Mouse (Mus musculus): ENCODE data around the gene Tprn. TPM values are rescaled to one million over a fixed set of nuclear protein-coding genes. Genes with fewer than 3 reads are reported as not detected.

Tprn gene
- polyA plus RNA-seq, 1 experiment from 2014 or later = 8.0 TPM

GRCm38 (mm10) chr2:25273010-25273409, 10.6 kb downstream of the Tprn start:
- Histone ChIP-seq H3K27ac (replicated peaks) (peak overlapping the region; percentile 88), H3K27me3 (replicated peaks; ENCODE audit: low read depth, poor library complexity, severe bottlenecking) (no peaks in the 10 kb centered on the region), H3K36me3 (replicated peaks) (peaks cover 82% of the 10 kb centered on the region), H3K9me3 (no peaks in the 10 kb centered on the region), H3K4me3 (peak overlapping the region; percentile 98), H3K4me1 (peaks cover 26% of the 10 kb centered on the region)
- WGBS = 41% methylated on average over 16 of the region's 16 CpGs
- no peak for DNase-seq (ENCODE audit: low spot score)

- H3K27me3 ChIP-seq (replicated peaks; ENCODE audit: low read depth, poor library complexity, severe bottlenecking) = no peaks in the 10 kb centered on the region
- H3K4me1 ChIP-seq = no peaks in the 10 kb centered on the region
- H3K27ac ChIP-seq (replicated peaks) = no peak overlapping the region
- 64% methylated on average over 13 of the region's 13 CpGs for WGBS
- peaks cover 99% of the 10 kb centered on the region for H3K36me3 ChIP-seq (replicated peaks)
- no peaks in the 10 kb centered on the region for H3K9me3 ChIP-seq
- H3K4me3 ChIP-seq = no peak overlapping the region
- DNase-seq (ENCODE audit: low spot score) = peak; percentile 81
Observed at GRCm38 (mm10) chr2:25278928-25279882, 16.8 kb downstream of the Tprn start.

- no peak for DNase-seq (ENCODE audit: low spot score)
- peaks cover 61% of the 10 kb centered on the region for H3K36me3 ChIP-seq (replicated peaks)
- no peak overlapping the region for H3K27ac ChIP-seq (replicated peaks)
- H3K27me3 ChIP-seq (replicated peaks; ENCODE audit: low read depth, poor library complexity, severe bottlenecking) = peaks cover 43% of the 10 kb centered on the region
- H3K4me3 ChIP-seq = no peak overlapping the region
- no peaks in the 10 kb centered on the region for H3K9me3 ChIP-seq
- peaks cover 10% of the 10 kb centered on the region for H3K4me1 ChIP-seq
- 88% methylated on average over 2 of the region's 2 CpGs for WGBS
Observed at GRCm38 (mm10) chr2:25285551-25285950, 23.1 kb downstream of the Tprn start.

GRCm38 (mm10) chr2:25286314-25286713, 23.9 kb downstream of the Tprn start:
- Histone ChIP-seq H3K36me3 (replicated peaks) (peaks cover 53% of the 10 kb centered on the region), H3K4me3 (no peak overlapping the region), H3K27ac (replicated peaks) (no peak overlapping the region), H3K9me3 (no peaks in the 10 kb centered on the region), H3K27me3 (replicated peaks; ENCODE audit: low read depth, poor library complexity, severe bottlenecking) (peaks cover 51% of the 10 kb centered on the region), H3K4me1 (peaks cover 17% of the 10 kb centered on the region)
- DNase-seq (ENCODE audit: low spot score) = no peak
- 73% methylated on average over 1 of the region's 1 CpGs for WGBS

- Histone ChIP-seq H3K27ac (replicated peaks) (no peak overlapping the region), H3K4me1 (peaks cover 23% of the 10 kb centered on the region), H3K9me3 (no peaks in the 10 kb centered on the region), H3K27me3 (replicated peaks; ENCODE audit: low read depth, poor library complexity, severe bottlenecking) (peaks cover 58% of the 10 kb centered on the region), H3K36me3 (replicated peaks) (peaks cover 47% of the 10 kb centered on the region), H3K4me3 (no peak overlapping the region)
- WGBS = 58% methylated on average over 7 of the region's 7 CpGs
- no peak for DNase-seq (ENCODE audit: low spot score)
Observed at GRCm38 (mm10) chr2:25286837-25287636, 24.6 kb downstream of the Tprn start.

- Histone ChIP-seq H3K4me3 (no peak within 1 kb of the TSS), H3K27me3 (replicated peaks; ENCODE audit: low read depth, poor library complexity, severe bottlenecking) (peaks cover 68% of the 10 kb centered on the region), H3K27ac (replicated peaks) (no peak within 1 kb of the TSS), H3K9me3 (no peaks in the 10 kb centered on the region), H3K4me1 (peaks cover 32% of the 10 kb centered on the region), H3K36me3 (replicated peaks) (peaks cover 37% of the 10 kb centered on the region)
- 88% methylated on average over 6 of the region's 6 CpGs for WGBS
- DNase-seq (ENCODE audit: low spot score) = no peak
Observed at GRCm38 (mm10) chr2:25287927-25288649, 25.7 kb downstream of the Tprn start, which contains the start of gene Tmem210. Gene Tmem210 (plus strand): TSS chr2:25288145.

GRCm38 (mm10) chr2:25288734-25289345, 26.4 kb downstream of the Tprn start:
- no peak for DNase-seq (ENCODE audit: low spot score)
- 86% methylated on average over 7 of the region's 7 CpGs for WGBS
- Histone ChIP-seq H3K4me1 (peaks cover 32% of the 10 kb centered on the region), H3K36me3 (replicated peaks) (peaks cover 29% of the 10 kb centered on the region), H3K4me3 (no peak overlapping the region), H3K27me3 (replicated peaks; ENCODE audit: low read depth, poor library complexity, severe bottlenecking) (peaks cover 76% of the 10 kb centered on the region), H3K27ac (replicated peaks) (no peak overlapping the region), H3K9me3 (no peaks in the 10 kb centered on the region)

- 6% methylated on average over 11 of the region's 11 CpGs for WGBS
- Histone ChIP-seq H3K27me3 (replicated peaks; ENCODE audit: low read depth, poor library complexity, severe bottlenecking) (peaks cover 84% of the 10 kb centered on the region), H3K27ac (replicated peaks) (no peak within 1 kb of the TSS), H3K4me3 (peak within 1 kb of the TSS; percentile 29), H3K4me1 (peaks cover 33% of the 10 kb centered on the region), H3K9me3 (no peaks in the 10 kb centered on the region), H3K36me3 (replicated peaks) (peaks cover 21% of the 10 kb centered on the region)
- no peak for DNase-seq (ENCODE audit: low spot score)
Observed at GRCm38 (mm10) chr2:25289651-25290050, 27.2 kb downstream of the Tprn start, which contains the start of gene Lrrc26. Gene Lrrc26 (plus strand): TSS chr2:25289915.

GRCm38 (mm10) chr2:25290101-25290815, 27.8 kb downstream of the Tprn start:
- Histone ChIP-seq H3K27me3 (replicated peaks; ENCODE audit: low read depth, poor library complexity, severe bottlenecking) (peaks cover 90% of the 10 kb centered on the region), H3K9me3 (no peaks in the 10 kb centered on the region), H3K36me3 (replicated peaks) (peaks cover 15% of the 10 kb centered on the region), H3K4me1 (peaks cover 35% of the 10 kb centered on the region), H3K27ac (replicated peaks) (no peak overlapping the region), H3K4me3 (peak overlapping the region; percentile 29)
- peak; percentile 40 for DNase-seq (ENCODE audit: low spot score)
- WGBS = 2% methylated on average over 54 of the region's 54 CpGs

- H3K9me3 ChIP-seq = no peaks in the 10 kb centered on the region
- H3K27me3 ChIP-seq (replicated peaks; ENCODE audit: low read depth, poor library complexity, severe bottlenecking) = peaks cover 95% of the 10 kb centered on the region
- WGBS = 1% methylated on average over 18 of the region's 18 CpGs
- DNase-seq (ENCODE audit: low spot score) = peak; percentile 30
- peaks cover 35% of the 10 kb centered on the region for H3K4me1 ChIP-seq
- peak overlapping the region; percentile 29 for H3K4me3 ChIP-seq
- no peak overlapping the region for H3K27ac ChIP-seq (replicated peaks)
- H3K36me3 ChIP-seq (replicated peaks) = peaks cover 10% of the 10 kb centered on the region
Observed at GRCm38 (mm10) chr2:25290816-25291130, 28.4 kb downstream of the Tprn start.

- H3K4me1 ChIP-seq = peaks cover 35% of the 10 kb centered on the region
- peaks cover 3% of the 10 kb centered on the region for H3K36me3 ChIP-seq (replicated peaks)
- DNase-seq (ENCODE audit: low spot score) = no peak
- H3K27ac ChIP-seq (replicated peaks) = no peak overlapping the region
- H3K4me3 ChIP-seq = peak overlapping the region; percentile 47
- no peaks in the 10 kb centered on the region for H3K9me3 ChIP-seq
- 5% methylated on average over 32 of the region's 32 CpGs for WGBS
- peaks cover 100% of the 10 kb centered on the region for H3K27me3 ChIP-seq (replicated peaks; ENCODE audit: low read depth, poor library complexity, severe bottlenecking)
Observed at GRCm38 (mm10) chr2:25291184-25292053, 29.0 kb downstream of the Tprn start.

Measured in embryonic facial prominence, embryonic 10.5 days (tissue).